ENCODE assay signal across 25 mouse cellular contexts in genomic region chr7:70810411-70811090, GRCm38 (mm10).
DNase-seq lines count a peak whose midpoint lies in the region; ATAC-seq lines count a peak whose summit lies in the region.
"Had no signal": no experiment of that assay in that cellular context is flagged by ENCODE, and none has a peak within 500 bp of the region (broad histone marks: within the 10 kb centered on the region; RNA-seq: fewer than 3 reads in every experiment).

No protein-coding gene starts in this region.

- no peaks in the 10 kb centered on the region for H3K27me3 ChIP-seq in kidney, embryonic 14.5 days (ENCODE audit: control insufficient read depth, insufficient read depth, low read length)
- H3K27me3 ChIP-seq in lung, embryonic 15.5 days, result no peaks in the 10 kb centered on the region
- no peaks in the 10 kb centered on the region for H3K27me3 ChIP-seq in embryonic facial prominence, embryonic 11.5 days (ENCODE audit: control insufficient read depth, insufficient read depth, low read length)
- peaks cover 12% of the 10 kb centered on the region; the same call in 1 of the 2 replicates for H3K27me3 ChIP-seq in limb, embryonic 13.5 days
- H3K27me3 ChIP-seq: heart, embryonic 13.5 days; hindbrain, embryonic 12.5 days; liver, embryonic 12.5 days; midbrain, embryonic 15.5 days; neural tube, embryonic 12.5 days had no signal

- H3K4me2 ChIP-seq in kidney, embryonic 14.5 days (replicated peaks; ENCODE audit: low read depth, low read length), result no peak overlapping the region
- H3K4me2 ChIP-seq in lung, embryonic 15.5 days, result no peak overlapping the region
- no peak overlapping the region for H3K4me2 ChIP-seq in embryonic facial prominence, embryonic 11.5 days (ENCODE audit: low read depth, low read length)
- H3K4me2 ChIP-seq in limb, embryonic 13.5 days (replicated peaks), result no peak overlapping the region
- H3K4me2 ChIP-seq: heart, embryonic 13.5 days; hindbrain, embryonic 12.5 days; liver, embryonic 12.5 days; midbrain, embryonic 15.5 days; neural tube, embryonic 12.5 days had no signal

- 56% methylated on average over 18 of the region's 18 CpGs for WGBS in kidney, embryonic 14.5 days
- 49% methylated on average over 18 of the region's 18 CpGs for WGBS in lung, embryonic 15.5 days
- 66% methylated on average over 18 of the region's 18 CpGs for WGBS in embryonic facial prominence, embryonic 11.5 days
- 49% methylated on average over 18 of the region's 18 CpGs for WGBS in limb, embryonic 13.5 days

- peak overlapping the region; percentile 57; the same call in 1 of the 2 replicates for H3K27ac ChIP-seq in kidney, embryonic 14.5 days (ENCODE audit: low read depth, low read length)
- peak overlapping the region; percentile 52; the same call in 1 of the 2 replicates for H3K27ac ChIP-seq in lung, embryonic 15.5 days
- H3K27ac ChIP-seq in embryonic facial prominence, embryonic 11.5 days (replicated peaks; ENCODE audit: low read depth, low read length), result no peak overlapping the region
- no peak overlapping the region for H3K27ac ChIP-seq in limb, embryonic 13.5 days
- H3K27ac ChIP-seq: forebrain, embryonic 10.5 days; heart, embryonic 13.5 days; hindbrain, embryonic 12.5 days; liver, embryonic 12.5 days; midbrain, embryonic 15.5 days; neural tube, embryonic 12.5 days; stomach, postnatal 0 days had no signal

- 0 out of 2 replicates have a peak overlapping the region, but pooled peaks have one; percentile 4 for H3K9ac ChIP-seq in kidney, embryonic 14.5 days (ENCODE audit: low read depth, low read length)
- H3K9ac ChIP-seq in lung, embryonic 15.5 days, result no peak overlapping the region
- H3K9ac ChIP-seq in embryonic facial prominence, embryonic 11.5 days (replicated peaks; ENCODE audit: low read length), result no peak overlapping the region
- H3K9ac ChIP-seq in limb, embryonic 13.5 days, result no peak overlapping the region
- H3K9ac ChIP-seq: forebrain, postnatal 0 days; heart, embryonic 13.5 days; hindbrain, embryonic 12.5 days; liver, embryonic 12.5 days; midbrain, embryonic 15.5 days; neural tube, embryonic 12.5 days had no signal

- H3K36me3 ChIP-seq in kidney, embryonic 14.5 days (ENCODE audit: control insufficient read depth, insufficient read depth, low read length), result no peaks in the 10 kb centered on the region
- H3K36me3 ChIP-seq in lung, embryonic 15.5 days, result no peaks in the 10 kb centered on the region
- no peaks in the 10 kb centered on the region for H3K36me3 ChIP-seq in embryonic facial prominence, embryonic 11.5 days (replicated peaks; ENCODE audit: control insufficient read depth, insufficient read depth, low read depth, low read length)
- H3K36me3 ChIP-seq in limb, embryonic 13.5 days, result no peaks in the 10 kb centered on the region
- H3K36me3 ChIP-seq: forebrain, embryonic 10.5 days; heart, embryonic 13.5 days; hindbrain, embryonic 12.5 days; liver, embryonic 12.5 days; midbrain, embryonic 15.5 days; neural tube, embryonic 12.5 days had no signal

- no peak overlapping the region for H3K4me3 ChIP-seq in kidney, embryonic 14.5 days (ENCODE audit: low read length)
- H3K4me3 ChIP-seq in lung, embryonic 15.5 days, result no peak overlapping the region
- H3K4me3 ChIP-seq in embryonic facial prominence, embryonic 11.5 days (ENCODE audit: low read depth, low read length), result no peak overlapping the region
- H3K4me3 ChIP-seq in limb, embryonic 13.5 days, result no peak overlapping the region
- H3K4me3 ChIP-seq: forebrain, embryonic 10.5 days; heart, embryonic 13.5 days; hindbrain, embryonic 12.5 days; liver, embryonic 12.5 days; midbrain, embryonic 15.5 days; neural tube, embryonic 12.5 days had no signal

- peaks cover 9% of the 10 kb centered on the region; the same call in 1 of the 2 replicates for H3K4me1 ChIP-seq in kidney, embryonic 14.5 days (ENCODE audit: control insufficient read depth, insufficient read depth, low read length)
- peaks cover 9% of the 10 kb centered on the region for H3K4me1 ChIP-seq in lung, embryonic 15.5 days
- H3K4me1 ChIP-seq in embryonic facial prominence, embryonic 11.5 days (ENCODE audit: control insufficient read depth, insufficient read depth, low read length), result no peaks in the 10 kb centered on the region
- H3K4me1 ChIP-seq in limb, embryonic 13.5 days, result peaks cover 40% of the 10 kb centered on the region
- H3K4me1 ChIP-seq: heart, embryonic 13.5 days; liver, embryonic 12.5 days; midbrain, embryonic 15.5 days had no signal

- H3K9me3 ChIP-seq in kidney, embryonic 14.5 days (ENCODE audit: control insufficient read depth, low read length), result no peaks in the 10 kb centered on the region
- H3K9me3 ChIP-seq in lung, embryonic 15.5 days, result no peaks in the 10 kb centered on the region
- no peaks in the 10 kb centered on the region for H3K9me3 ChIP-seq in embryonic facial prominence, embryonic 11.5 days (replicated peaks; ENCODE audit: control insufficient read depth, low read length)
- no peaks in the 10 kb centered on the region for H3K9me3 ChIP-seq in limb, embryonic 13.5 days
- H3K9me3 ChIP-seq: forebrain, embryonic 10.5 days; heart, embryonic 13.5 days; hindbrain, embryonic 12.5 days; liver, embryonic 12.5 days; midbrain, embryonic 15.5 days; neural tube, embryonic 12.5 days had no signal

- no peak for DNase-seq in kidney, adult 18-20 months
- DNase-seq in lung, postnatal 25 days (ENCODE audit: low spot score), result no peak
- peak; percentile 25 for DNase-seq in embryonic facial prominence, embryonic 11.5 days (ENCODE audit: low spot score)
- DNase-seq in layer of hippocampus, adult 18-20 months (ENCODE audit: low spot score in 2 of 2), result no peak
- DNase-seq: adrenal gland, adult 8-10 months; cerebellum, adult 11-12 months; cerebellum, postnatal 10 days; forebrain, postnatal 0 days; gastrocnemius, postnatal 25 days; heart, adult 18-20 months; heart, postnatal 14 days; kidney, adult 9 months; left cerebral cortex, postnatal 4 days; right cerebral cortex, postnatal 14 days had no signal

- ATAC-seq in kidney, embryonic 14.5 days (ENCODE audit: low FRiP score, low TSS enrichment), result 0 out of 2 replicates have a peak, but pooled peaks have one; percentile 46
- ATAC-seq in lung, embryonic 15.5 days (ENCODE audit: borderline replicate concordance, extremely low read depth, low FRiP score, low TSS enrichment), result peak; percentile 27; the same call in 1 of the 2 replicates
- no peak for ATAC-seq in embryonic facial prominence, embryonic 11.5 days (replicated peaks; ENCODE audit: insufficient number of reproducible peaks, low FRiP score, low TSS enrichment, low read depth)
- peak; percentile 18; the same call in 1 of the 2 replicates for ATAC-seq in limb, embryonic 13.5 days (ENCODE audit: low FRiP score, low read depth)
- ATAC-seq: activated CD4-positive, CD25-positive, alpha-beta regulatory T cell, adult 4 months; forebrain, postnatal 0 days; liver, embryonic 12.5 days; midbrain, embryonic 15.5 days had no signal

Comparison
In these comparisons a context has a peak if more than half of its experiments do, and no peak if none do; other contexts are left out.
1. H3K27ac ChIP-seq: peak in kidney, embryonic 14.5 days (single experiment) and lung, embryonic 15.5 days (single experiment); none in embryonic facial prominence, embryonic 11.5 days (single experiment) and limb, embryonic 13.5 days (single experiment).